Mouse (Mus musculus): ENCODE results near the gene Dnm3. TPM values are rescaled to one million over a fixed set of nuclear protein-coding genes. Genes with fewer than 3 reads are reported as not detected.

The Dnm3 gene
- polyA plus RNA-seq, 1 experiment from 2014 or later: 35.6 TPM

DNA sequence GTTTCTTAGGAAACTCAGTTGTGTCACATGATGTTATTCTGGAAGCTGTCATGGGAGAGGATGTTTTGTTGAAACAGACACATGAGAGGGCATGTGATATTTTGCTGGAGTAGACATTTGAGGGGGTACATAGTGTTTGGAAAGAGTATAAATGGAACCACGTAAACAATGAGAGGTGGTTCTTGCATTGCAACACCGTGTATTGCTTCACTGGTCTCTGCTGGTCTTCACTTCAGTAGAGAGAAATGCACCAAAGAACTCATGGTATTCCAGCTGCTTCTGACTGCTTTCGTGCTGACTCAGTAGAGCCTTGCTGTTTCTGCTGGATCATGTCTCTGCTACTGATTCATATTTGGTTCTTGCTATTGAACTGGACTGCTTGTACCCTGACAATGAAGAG, 328.1 kb downstream of the Dnm3 start:
- in situ Hi-C loops (cut with MboI; ENCODE audit: low pct_unique_long_range_greater_than_20kb): no loop called here

DNA sequence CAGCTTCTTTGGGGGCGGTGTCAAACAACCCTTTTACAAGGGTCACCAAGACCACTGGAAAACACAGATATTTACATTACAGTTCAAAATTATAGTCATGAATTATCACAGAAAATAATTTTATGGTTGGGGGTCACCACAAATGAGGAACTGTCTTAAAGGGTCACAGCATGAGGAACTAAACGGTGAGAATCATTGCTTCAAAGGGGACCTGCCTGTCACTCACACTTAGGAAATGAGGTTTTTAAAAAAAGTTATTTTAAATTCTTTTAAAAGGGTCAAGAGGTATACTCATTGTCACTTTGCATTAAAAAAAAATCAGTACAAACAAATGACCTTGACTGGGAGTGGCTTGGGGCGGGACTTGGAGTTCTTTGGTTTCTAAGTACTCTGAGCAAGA, 330.3 kb downstream of the Dnm3 start:
- no peak for ATAC-seq
- no peak for DNase-seq (ENCODE audit: low read depth, low spot score)
- ChIA-PET CTCF (interaction anchor here (1.4 to 1.7 kb wide), 2 partner anchors 11 to 16 kb away, joined by 3 to 5 read pairs; no protein-coding TSS in a partner anchor), POLR2A (no interaction called here)
- no peaks in the 10 kb centered on the region for H3K27me3 ChIP-seq
- TF ChIP-seq CTCF (IDR thresholded peaks at IDR 0.05): no peak
- in situ Hi-C loops (cut with MboI; ENCODE audit: low pct_unique_long_range_greater_than_20kb): no loop called here

More for the DNA sequence above, 328.1 kb downstream of the Dnm3 start:
- POLR2A ChIA-PET: no interaction called here
- DNase-seq (ENCODE audit: low read depth, low spot score) (no peak), ATAC-seq (peak; percentile 79)
- H3K27me3 ChIP-seq: no peaks in the 10 kb centered on the region
- no peak for TF ChIP-seq CTCF (IDR thresholded peaks at IDR 0.05)
- CTCF ChIA-PET: interaction anchor here (1.2 kb wide), 1 partner anchor 13 kb away, joined by 3 read pairs; no protein-coding TSS in a partner anchor

- no peaks in the 10 kb centered on the region for H3K27me3 ChIP-seq
- ATAC-seq (no peak), DNase-seq (ENCODE audit: low read depth, low spot score) (no peak)
- no peak for TF ChIP-seq CTCF (IDR thresholded peaks at IDR 0.05)
- in situ Hi-C loops (cut with MboI; ENCODE audit: low pct_unique_long_range_greater_than_20kb): no loop called here
- POLR2A ChIA-PET: interaction anchor here (0.6 kb wide), 1 partner anchor 165 kb away, joined by 8 read pairs; no protein-coding TSS in a partner anchor
- CTCF ChIA-PET: interaction anchor here (1.4 kb wide), 1 partner anchor 11 kb away, joined by 3 read pairs; no protein-coding TSS in a partner anchor
These were observed 332.1 kb downstream of the Dnm3 start for GRCm38 (mm10) chr1:162145748-162146147.

DNA sequence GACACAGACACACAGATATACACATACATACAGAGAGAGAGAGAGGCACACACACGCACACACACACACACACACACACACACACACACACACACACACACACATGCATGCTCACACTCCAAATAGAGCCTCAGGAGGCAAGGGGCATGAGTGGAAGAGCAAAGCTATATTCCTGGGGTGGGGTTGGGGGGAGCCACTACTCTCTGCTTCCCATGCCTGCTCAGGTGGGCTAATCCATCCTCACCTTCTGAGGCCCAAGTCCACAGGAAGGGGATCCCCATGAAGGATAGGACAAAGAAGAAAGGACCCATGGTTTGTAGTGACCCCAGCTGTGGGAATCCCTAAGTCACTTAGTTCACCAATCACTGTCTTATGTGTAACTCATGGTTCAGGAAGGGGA, 332.8 kb downstream of the Dnm3 start:
- DNase-seq (ENCODE audit: low read depth, low spot score) (no peak), ATAC-seq (no peak)
- in situ Hi-C loops (cut with MboI; ENCODE audit: low pct_unique_long_range_greater_than_20kb): no loop called here
- no peaks in the 10 kb centered on the region for H3K27me3 ChIP-seq
- no peak for TF ChIP-seq CTCF (IDR thresholded peaks at IDR 0.05)
- CTCF ChIA-PET: no interaction called here
- POLR2A ChIA-PET: no interaction called here

DNA sequence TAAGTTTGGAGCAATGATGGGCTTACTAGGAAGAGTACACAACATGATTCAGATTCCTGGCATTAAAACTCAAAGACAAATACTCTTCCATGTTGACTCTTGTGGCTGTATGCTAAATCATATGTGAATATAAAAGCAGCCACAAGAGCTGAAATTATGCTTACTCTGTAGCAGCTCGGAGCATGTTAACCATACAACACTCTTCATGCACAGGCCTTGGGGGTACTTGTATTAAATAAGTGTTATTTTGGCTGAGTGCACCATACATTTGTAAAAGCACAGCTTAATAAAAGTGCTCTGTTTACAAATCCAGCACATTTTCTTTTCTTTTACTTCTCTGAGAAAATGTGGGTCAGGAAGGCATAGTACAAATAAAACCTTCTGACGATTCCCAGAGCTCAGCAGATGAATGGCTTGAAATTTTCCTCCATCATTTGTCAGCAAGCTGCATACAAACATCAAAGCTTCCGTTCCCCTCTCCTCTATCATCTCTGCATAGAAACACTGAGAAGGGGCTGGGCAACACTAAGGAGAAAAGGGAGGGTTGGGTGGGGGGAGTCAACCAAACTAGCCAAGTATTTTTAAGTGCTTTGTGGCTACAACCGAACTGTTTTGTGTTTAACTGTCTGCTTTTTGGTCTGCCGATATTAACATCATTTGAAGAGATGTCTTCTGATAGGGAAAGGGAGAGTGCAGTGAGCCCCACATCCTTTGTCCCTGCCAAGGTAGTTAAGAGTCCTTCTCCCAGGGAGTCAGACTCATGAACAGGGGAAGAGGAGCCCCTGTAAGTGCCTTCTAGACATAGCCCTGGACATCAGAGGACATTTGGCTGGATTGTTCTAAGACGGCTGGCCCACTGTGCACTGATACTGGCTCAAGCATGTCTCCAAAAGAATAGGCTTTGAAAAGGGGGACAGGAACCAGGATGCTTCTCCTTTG, 333.6 kb downstream of the Dnm3 start:
- in situ Hi-C loops (cut with MboI; ENCODE audit: low pct_unique_long_range_greater_than_20kb): no loop called here
- POLR2A ChIA-PET: no interaction called here

GRCm38 (mm10) chr1:162142285-162142684, 335.5 kb downstream of the Dnm3 start:
- ChIA-PET POLR2A (no interaction called here), CTCF (no interaction called here)
- no peaks in the 10 kb centered on the region for H3K27me3 ChIP-seq
- no peak for DNase-seq (ENCODE audit: low read depth, low spot score)
- ATAC-seq: no peak
- TF ChIP-seq CTCF (IDR thresholded peaks at IDR 0.05): no peak
- in situ Hi-C loops (cut with MboI; ENCODE audit: low pct_unique_long_range_greater_than_20kb): no loop called here

More for the DNA sequence above, 333.6 kb downstream of the Dnm3 start:
- no peak for TF ChIP-seq CTCF (IDR thresholded peaks at IDR 0.05)
- CTCF ChIA-PET: no interaction called here
- H3K27me3 ChIP-seq: no peaks in the 10 kb centered on the region
- DNase-seq (ENCODE audit: low read depth, low spot score) (no peak), ATAC-seq (no peak)

- in situ Hi-C loops (cut with MboI; ENCODE audit: low pct_unique_long_range_greater_than_20kb): no loop called here
- ATAC-seq (no peak), DNase-seq (ENCODE audit: low read depth, low spot score) (no peak)
- no peaks in the 10 kb centered on the region for H3K27me3 ChIP-seq
- no peak for TF ChIP-seq CTCF (IDR thresholded peaks at IDR 0.05)
- ChIA-PET CTCF (interaction anchor here (1.1 to 1.5 kb wide), 2 partner anchors 11 to 23 kb away, joined by 3 to 4 read pairs; no protein-coding TSS in a partner anchor), POLR2A (interaction anchor here (0.6 kb wide), 3 partner anchors 8 to 47 kb away, joined by 3 to 4 read pairs (median 4); no protein-coding TSS in a partner anchor)
These were observed 341.5 kb downstream of the Dnm3 start for GRCm38 (mm10) chr1:162136328-162136727.

DNA sequence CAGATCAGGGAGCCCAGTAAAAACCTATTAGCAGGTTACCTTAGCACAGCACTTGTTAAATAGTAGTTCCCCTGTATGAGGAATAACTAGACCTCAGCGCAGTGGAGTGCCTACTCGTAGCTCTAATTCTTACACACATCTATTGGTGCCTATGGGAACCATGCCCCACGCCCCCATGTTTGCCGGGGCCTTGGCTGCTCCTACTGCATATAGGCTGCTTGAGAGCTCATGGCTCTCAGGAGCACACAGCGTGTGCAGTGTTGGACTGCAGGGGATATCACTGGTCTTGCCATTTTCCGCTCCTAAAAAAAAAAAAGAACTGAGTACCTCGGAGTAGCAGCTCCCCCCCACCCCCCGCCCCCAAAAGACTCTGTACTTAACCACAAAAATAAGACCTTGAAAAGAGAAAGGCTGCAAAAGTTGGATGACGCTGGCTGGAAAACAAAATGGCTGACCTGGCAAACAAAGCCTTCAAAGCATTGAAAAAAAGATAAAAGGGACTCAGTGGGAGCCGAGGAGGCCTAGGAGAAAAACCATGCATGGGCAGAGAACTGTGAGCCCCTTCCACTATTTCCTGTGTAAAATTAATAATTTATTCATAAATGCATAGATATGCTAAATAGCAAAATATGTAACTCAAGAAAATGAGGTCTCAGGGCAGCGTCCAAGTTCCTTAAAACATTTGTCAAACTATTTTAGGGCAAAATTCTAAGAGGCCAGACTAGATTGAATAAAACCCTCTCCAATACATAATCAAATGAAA, 342.2 kb downstream of the Dnm3 start:
- ATAC-seq (no peak), DNase-seq (ENCODE audit: low read depth, low spot score) (no peak)
- CTCF ChIA-PET: interaction anchor here (1.5 kb wide), 1 partner anchor 24 kb away, joined by 4 read pairs; no protein-coding TSS in a partner anchor
- TF ChIP-seq CTCF (IDR thresholded peaks at IDR 0.05): no peak
- in situ Hi-C loops (cut with MboI; ENCODE audit: low pct_unique_long_range_greater_than_20kb): no loop called here
- POLR2A ChIA-PET: interaction anchor here (0.6 kb wide), 2 partner anchors 34 to 47 kb away, joined by 3 to 4 read pairs; no protein-coding TSS in a partner anchor
- H3K27me3 ChIP-seq: no peaks in the 10 kb centered on the region

- CTCF ChIA-PET: no interaction called here
- DNase-seq (ENCODE audit: low read depth, low spot score): no peak
- H3K27me3 ChIP-seq: no peaks in the 10 kb centered on the region
- ATAC-seq: no peak
- in situ Hi-C loops (cut with MboI; ENCODE audit: low pct_unique_long_range_greater_than_20kb): loop anchor here (5.0 kb wide), 1 partner anchor 37 kb away; no protein-coding TSS in a partner anchor
- POLR2A ChIA-PET: no interaction called here
- TF ChIP-seq CTCF (IDR thresholded peaks at IDR 0.05): no peak
These were observed 343.2 kb downstream of the Dnm3 start for GRCm38 (mm10) chr1:162134651-162135066.

DNA sequence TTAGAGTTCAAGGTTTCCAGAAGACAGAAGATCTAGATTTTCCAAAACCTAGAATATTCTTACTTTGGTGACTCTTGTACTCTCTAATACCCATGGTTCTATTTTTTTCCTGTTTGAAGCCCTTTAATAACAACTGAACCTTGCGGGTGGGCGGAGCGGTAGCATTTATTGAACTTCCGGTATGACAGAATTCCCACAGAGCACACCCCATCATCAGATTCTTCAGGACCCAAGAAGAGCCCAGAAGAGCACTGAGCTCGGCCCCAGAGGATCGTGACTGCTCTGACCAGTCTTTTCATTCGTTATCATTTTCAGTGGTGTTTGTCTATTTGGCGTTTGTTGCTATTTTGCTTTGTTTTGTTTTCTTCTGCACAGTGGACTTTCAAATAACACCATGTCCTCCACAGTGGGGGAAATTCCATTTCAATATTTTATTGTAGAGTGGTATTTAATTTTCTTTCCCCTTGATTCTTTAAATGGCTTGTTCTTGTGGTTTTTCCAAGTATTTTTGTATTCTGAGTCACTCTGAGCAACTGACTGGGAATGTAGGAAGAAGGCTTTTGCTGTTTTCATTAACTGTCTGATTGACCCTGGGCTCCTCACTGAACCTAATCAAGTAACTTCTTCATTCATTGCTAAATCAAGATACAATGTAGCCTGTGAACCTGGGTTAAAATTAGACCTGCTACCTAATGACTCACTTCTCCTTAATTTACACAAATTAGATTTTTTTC, 344.8 kb downstream of the Dnm3 start:
- POLR2A ChIA-PET: no interaction called here
- DNase-seq (ENCODE audit: low read depth, low spot score) (peak; percentile 88), ATAC-seq (peak; percentile 83)
- CTCF ChIA-PET: interaction anchor here (0.7 to 1.1 kb wide), 2 partner anchors 30 to 133 kb away, joined by 3 read pairs; no protein-coding TSS in a partner anchor
- TF ChIP-seq CTCF (IDR thresholded peaks at IDR 0.05): no peak
- no peaks in the 10 kb centered on the region for H3K27me3 ChIP-seq
- in situ Hi-C loops (cut with MboI; ENCODE audit: low pct_unique_long_range_greater_than_20kb): loop anchor here (5.0 kb wide), 1 partner anchor 36 kb away; no protein-coding TSS in a partner anchor
